Mouse (Mus musculus): ENCODE results near the gene Grsf1. TPM values are rescaled to one million over a fixed set of nuclear protein-coding genes. Genes with fewer than 3 reads are reported as not detected.

Gene Grsf1
- polyA plus RNA-seq, 2 experiments from 2014 or later, result 6.4 to 10.0 TPM

- ATAC-seq, result no peak
Measured at GRCm38 (mm10) chr5:88629987-88630386, 46.0 kb downstream of the Grsf1 start.

GRCm38 (mm10) chr5:88629125-88629524, 46.8 kb downstream of the Grsf1 start:
- no peak for ATAC-seq

GRCm38 (mm10) chr5:88627545-88627944, 48.4 kb downstream of the Grsf1 start:
- ATAC-seq, result no peak

- ATAC-seq, result no peak
Measured at GRCm38 (mm10) chr5:88616988-88617387, 59.0 kb downstream of the Grsf1 start.

GRCm38 (mm10) chr5:88614129-88614528, 61.8 kb downstream of the Grsf1 start:
- no peak for ATAC-seq

Other genes with a start within 250 kb of the Grsf1 start
- gene Ambn, start 220.2 kb downstream of the Grsf1 start, polyA plus RNA-seq (2017; shearing (Covaris generic)), result under 1 TPM in 1 of 2 experiments, not detected in 1; 0.17 TPM
- gene Enam, start 188.2 kb downstream of the Grsf1 start, polyA plus RNA-seq (2017; shearing (Covaris generic)), result not detected
- gene Jchain, start 148.3 kb downstream of the Grsf1 start, polyA plus RNA-seq (2017; shearing (Covaris generic)), result 1 to 10 TPM in 1 of 2 experiments, not detected in 1; 5.6 TPM
- 10 to 100 TPM; 86.6 to 93.0 TPM for gene Utp3, start 121.7 kb downstream of the Grsf1 start, polyA plus RNA-seq (2017; shearing (Covaris generic))
- 1 to 10 TPM; 2.6 to 3.2 TPM for gene Rufy3, start 111.1 kb downstream of the Grsf1 start, polyA plus RNA-seq (2017; shearing (Covaris generic))
- 10 to 100 TPM; 10.2 to 10.7 TPM for gene Mob1b, start 44.7 kb upstream of the Grsf1 start, polyA plus RNA-seq (2017; shearing (Covaris generic))
- gene Dck, start 88.8 kb upstream of the Grsf1 start, polyA plus RNA-seq (2017; shearing (Covaris generic)), result 10 to 100 TPM; 43.9 to 52.1 TPM
- not detected for gene Slc4a4, start 210.6 kb upstream of the Grsf1 start, polyA plus RNA-seq (2017; shearing (Covaris generic))

Data from CD4-positive, CD25-positive, alpha-beta regulatory T cell, adult 4 months (primary cell).